Mouse (Mus musculus) heart, postnatal 0 days (tissue): ENCODE results near the gene St5. TPM values are rescaled to one million over a fixed set of nuclear protein-coding genes. Genes with fewer than 3 reads are reported as not detected.

Source experiments
- ATAC-seq: fragments of 200-750 bp; cut with Nextera tagmentation; 2 replicates; pipeline ENCODE4 v1.8.0; 2017; ENCODE audit warnings: low read depth, moderate number of reproducible peaks, moderate library complexity; ENCODE audit not compliant: insufficient read depth
- DNase-seq: peaks from one replicate; pipeline ENCODE4 v3.0.0-alpha.2; 2016; ENCODE audit warnings: low spot score
- H3K27ac ChIP-seq: fragments of 300-500 bp; sonication (generic); 2 replicates; pipeline ENCODE4 v1.5.1; 2014; ENCODE audit warnings: low read depth, mild to moderate bottlenecking
- H3K27me3 ChIP-seq: fragments of 300-500 bp; sonication (generic); 2 replicates; pipeline ENCODE4 v1.6.1; 2014; ENCODE audit warnings: low read length, mixed read lengths; ENCODE audit not compliant: control insufficient read depth, insufficient read depth
- H3K36me3 ChIP-seq: fragments of 300-500 bp; sonication (generic); replicated peaks from 2 replicates; pipeline ENCODE4 v1.6.1; 2014; ENCODE audit warnings: low read length, mixed read lengths; ENCODE audit not compliant: control insufficient read depth, insufficient read depth
- H3K4me1 ChIP-seq: fragments of 300-500 bp; sonication (generic); 2 replicates; pipeline ENCODE4 v1.6.1; 2014; ENCODE audit warnings: antibody characterized with exemption; ENCODE audit not compliant: control insufficient read depth, insufficient read depth
- H3K4me2 ChIP-seq: fragments of 300-500 bp; sonication (generic); 2 replicates; pipeline ENCODE4 v1.6.1; 2014; ENCODE audit warnings: low read depth, mild to moderate bottlenecking, low read length, moderate library complexity
- H3K4me3 ChIP-seq: fragments of 300-500 bp; sonication (generic); 2 replicates; pipeline ENCODE4 v1.5.1; 2014; ENCODE audit warnings: low read depth, low read length
- H3K9ac ChIP-seq: fragments of 300-500 bp; sonication (generic); replicated peaks from 2 replicates; pipeline ENCODE4 v1.6.1; 2014; ENCODE audit warnings: low read depth, low read length, mixed read lengths
- H3K9me3 ChIP-seq: fragments of 300-500 bp; sonication (generic); replicated peaks from 2 replicates; pipeline ENCODE4 v1.6.1; 2016; ENCODE audit warnings: low read length; ENCODE audit not compliant: control insufficient read depth
- CTCF ChIP-seq: IDR thresholded peaks from 2 replicates; pipeline ENCODE4 v1.5.1; 2016; ENCODE audit warnings: antibody characterized with exemption, control low read depth, low read depth
- EP300 ChIP-seq: IDR thresholded peaks from 2 replicates; pipeline ENCODE4 v1.6.1; 2016; ENCODE audit warnings: antibody characterized with exemption, low read depth
- WGBS: fragments of 180-500 bp; shearing (Covaris S2); extraction: QIAGEN DNeasy Blood & Tissue Kit; methylation state at CpG from one replicate; pipeline ENCODE4 v1.1.7; 2014; 5-methylcytosine and 5-hydroxymethylcytosine counted together
- polyA plus RNA-seq: library from polyadenylated mRNA; unstranded; fragments of >200 nt; fragmentation: Nextera tagmentation; extraction: Ambion mirVana; gene quantifications from 2 replicates; pipeline ENCODE4 v1.2.1, GENCODE M21; 2015
- total RNA-seq: library from RNA; depleted of rRNA; stranded (reverse); fragments of >200 nt; gene quantifications from 2 replicates; pipeline ENCODE4 v1.2.3, GENCODE M21; 2014; ENCODE audit warnings: low replicate concordance

The St5 gene
- total and polyA plus RNA-seq, 2 experiments from 2014 or later, result 28.8 to 58.8 TPM

GRCm38 (mm10) chr7:109592184-109592583 is 111.2 kb downstream of the St5 start:
- H3K4me3 ChIP-seq, result no peak overlapping the region
- H3K9ac ChIP-seq, result no peak overlapping the region
- no peaks in the 10 kb centered on the region for H3K36me3 ChIP-seq
- WGBS, result 21% methylated on average over 4 of the region's 4 CpGs
- ATAC-seq (peak; percentile 60), DNase-seq (peak; percentile 62)
- no peak overlapping the region for H3K4me2 ChIP-seq
- no peaks in the 10 kb centered on the region for H3K9me3 ChIP-seq
- peaks cover 39% of the 10 kb centered on the region for H3K4me1 ChIP-seq
- H3K27ac ChIP-seq, result 0 out of 2 replicates have a peak overlapping the region, but pooled peaks have one; percentile 3
- no peaks in the 10 kb centered on the region for H3K27me3 ChIP-seq
- TF ChIP-seq EP300 (no peak), CTCF (no peak)

GRCm38 (mm10) chr7:109590576-109590975 is 112.8 kb downstream of the St5 start:
- ATAC-seq (no peak), DNase-seq (no peak)
- no peak overlapping the region for H3K4me2 ChIP-seq
- H3K27ac ChIP-seq, result peak overlapping the region; percentile 17
- no peaks in the 10 kb centered on the region for H3K9me3 ChIP-seq
- no peak overlapping the region for H3K9ac ChIP-seq
- TF ChIP-seq CTCF (no peak), EP300 (no peak)
- whole genome bisulfite sequencing, result 38% methylated on average over 2 of the region's 2 CpGs
- H3K36me3 ChIP-seq, result no peaks in the 10 kb centered on the region
- peaks cover 46% of the 10 kb centered on the region for H3K4me1 ChIP-seq
- H3K4me3 ChIP-seq, result no peak overlapping the region
- no peaks in the 10 kb centered on the region for H3K27me3 ChIP-seq

GRCm38 (mm10) chr7:109588990-109589389 is 114.4 kb downstream of the St5 start:
- Histone ChIP-seq H3K9ac (no peak overlapping the region), H3K4me1 (peaks cover 50% of the 10 kb centered on the region), H3K27ac (peak overlapping the region; percentile 7; the same call in 1 of the 2 replicates), H3K4me2 (no peak overlapping the region), H3K9me3 (no peaks in the 10 kb centered on the region), H3K36me3 (no peaks in the 10 kb centered on the region), H3K27me3 (no peaks in the 10 kb centered on the region), H3K4me3 (no peak overlapping the region)
- ATAC-seq (peak; percentile 22), DNase-seq (no peak)
- TF ChIP-seq CTCF, result no peak
- no peak for TF ChIP-seq EP300
- WGBS, result 60% methylated on average over 6 of the region's 6 CpGs

- H3K4me1 ChIP-seq, result peaks cover 50% of the 10 kb centered on the region
- H3K9ac ChIP-seq, result no peak overlapping the region
- no peak overlapping the region for H3K4me3 ChIP-seq
- H3K4me2 ChIP-seq, result 0 out of 2 replicates have a peak overlapping the region, but pooled peaks have one; percentile 11
- H3K9me3 ChIP-seq, result no peaks in the 10 kb centered on the region
- H3K36me3 ChIP-seq, result no peaks in the 10 kb centered on the region
- ATAC-seq (peak; percentile 15; the same call in 1 of the 2 replicates), DNase-seq (no peak)
- H3K27ac ChIP-seq, result 0 out of 2 replicates have a peak overlapping the region, but pooled peaks have one; percentile 7
- no peak for TF ChIP-seq CTCF
- TF ChIP-seq EP300, result no peak
- WGBS, result 45% methylated on average over 8 of the region's 8 CpGs
- H3K27me3 ChIP-seq, result no peaks in the 10 kb centered on the region
These were observed 115.3 kb downstream of the St5 start for GRCm38 (mm10) chr7:109588145-109588544.

GRCm38 (mm10) chr7:109584467-109584866 is 118.9 kb downstream of the St5 start:
- ATAC-seq, result no peak
- H3K9ac ChIP-seq, result no peak overlapping the region
- H3K4me2 ChIP-seq, result no peak overlapping the region
- no peak overlapping the region for H3K27ac ChIP-seq
- H3K9me3 ChIP-seq, result no peaks in the 10 kb centered on the region
- no peak overlapping the region for H3K4me3 ChIP-seq
- H3K27me3 ChIP-seq, result no peaks in the 10 kb centered on the region
- H3K36me3 ChIP-seq, result no peaks in the 10 kb centered on the region
- 55% methylated on average over 1 of the region's 1 CpGs for WGBS
- no peak for DNase-seq
- TF ChIP-seq CTCF (no peak), EP300 (no peak)
- H3K4me1 ChIP-seq, result peaks cover 41% of the 10 kb centered on the region

GRCm38 (mm10) chr7:109580489-109580888 is 122.9 kb downstream of the St5 start:
- Histone ChIP-seq H3K27ac (peak overlapping the region; percentile 63), H3K4me2 (no peak overlapping the region), H3K9me3 (no peaks in the 10 kb centered on the region), H3K4me3 (no peak overlapping the region), H3K4me1 (peaks cover 56% of the 10 kb centered on the region), H3K9ac (no peak overlapping the region), H3K36me3 (no peaks in the 10 kb centered on the region), H3K27me3 (no peaks in the 10 kb centered on the region)
- no peak for ATAC-seq
- WGBS, result 54% methylated on average over 4 of the region's 4 CpGs
- TF ChIP-seq CTCF (no peak), EP300 (no peak)
- no peak for DNase-seq
